Mouse (Mus musculus) heart, embryonic 15.5 days (tissue): ENCODE results near the gene Vti1a. TPM values are rescaled to one million over a fixed set of nuclear protein-coding genes. Genes with fewer than 3 reads are reported as not detected.

Experiments used
- ATAC-seq: fragments of 200-750 bp; cut with Nextera tagmentation; replicated peaks from 2 replicates; pipeline ENCODE4 v1.8.0; 2017; ENCODE audit warnings: low read depth, moderate TSS enrichment; ENCODE audit not compliant: insufficient number of reproducible peaks, insufficient read depth, low FRiP score
- H3K27ac ChIP-seq: fragments of 300-500 bp; sonication (generic); 2 replicates; pipeline ENCODE4 v1.5.1; 2015; ENCODE audit warnings: mild to moderate bottlenecking, inconsistent platforms
- H3K27me3 ChIP-seq: fragments of 300-500 bp; sonication (generic); 2 replicates; pipeline ENCODE4 v1.6.1; 2015; ENCODE audit warnings: inconsistent platforms
- H3K36me3 ChIP-seq: fragments of 300-500 bp; sonication (generic); 2 replicates; pipeline ENCODE4 v1.6.1; 2015; ENCODE audit warnings: mild to moderate bottlenecking, inconsistent platforms
- H3K4me1 ChIP-seq: fragments of 300-500 bp; sonication (generic); replicated peaks from 2 replicates; pipeline ENCODE4 v1.6.1; 2015; ENCODE audit warnings: inconsistent platforms
- H3K4me2 ChIP-seq: fragments of 300-500 bp; sonication (generic); 2 replicates; pipeline ENCODE4 v1.6.1; 2015; ENCODE audit warnings: inconsistent platforms, mild to moderate bottlenecking, moderate library complexity
- H3K4me3 ChIP-seq: fragments of 300-500 bp; sonication (generic); 2 replicates; pipeline ENCODE4 v1.5.1; 2015; ENCODE audit warnings: mild to moderate bottlenecking, inconsistent platforms
- H3K9ac ChIP-seq: fragments of 300-500 bp; sonication (generic); 2 replicates; pipeline ENCODE4 v1.6.1; 2015; ENCODE audit warnings: mild to moderate bottlenecking, inconsistent platforms
- H3K9me3 ChIP-seq: fragments of 300-500 bp; sonication (generic); replicated peaks from 2 replicates; pipeline ENCODE4 v1.6.1; 2016; ENCODE audit warnings: inconsistent platforms
- WGBS: fragments of 180-500 bp; shearing (Covaris S2); methylation state at CpG from one replicate; pipeline ENCODE4 v1.1.7; 2015; ENCODE audit warnings: mixed read lengths; 5-methylcytosine and 5-hydroxymethylcytosine counted together
- polyA plus RNA-seq: library from polyadenylated mRNA; unstranded; fragments of >200 nt; fragmentation: Nextera tagmentation; extraction: Ambion mirVana; gene quantifications from 2 replicates; pipeline ENCODE4 v1.2.1, GENCODE M21; 2015

The Vti1a gene
- polyA plus RNA-seq, 1 experiment from 2014 or later = 13.1 TPM

- Histone ChIP-seq H3K4me2 (no peak overlapping the region), H3K4me3 (no peak overlapping the region), H3K27ac (no peak overlapping the region), H3K36me3 (no peaks in the 10 kb centered on the region), H3K9me3 (no peaks in the 10 kb centered on the region), H3K9ac (no peak overlapping the region), H3K27me3 (no peaks in the 10 kb centered on the region), H3K4me1 (no peaks in the 10 kb centered on the region; the same call in 1 of the 2 replicates)
- ATAC-seq = no peak
- 83% methylated on average over 9 of the region's 9 CpGs for WGBS
Measured at GRCm38 (mm10) chr19:55337066-55337465, 21.0 kb downstream of the Vti1a start.

- WGBS = 88% methylated on average over 10 of the region's 10 CpGs
- H3K9me3 ChIP-seq = no peaks in the 10 kb centered on the region
Measured at GRCm38 (mm10) chr19:55337664-55338063, 21.6 kb downstream of the Vti1a start.

GRCm38 (mm10) chr19:55340521-55340920 is 24.4 kb downstream of the Vti1a start:
- H3K9me3 ChIP-seq = no peaks in the 10 kb centered on the region
- 86% methylated on average over 6 of the region's 6 CpGs for WGBS
- no peaks in the 10 kb centered on the region; the same call in 1 of the 2 replicates for H3K4me1 ChIP-seq
- no peaks in the 10 kb centered on the region for H3K27me3 ChIP-seq
- H3K36me3 ChIP-seq = no peaks in the 10 kb centered on the region; the same call in 1 of the 2 replicates
- no peak overlapping the region for H3K4me2 ChIP-seq
- H3K4me3 ChIP-seq = no peak overlapping the region
- no peak overlapping the region for H3K27ac ChIP-seq
- ATAC-seq = no peak
- H3K9ac ChIP-seq = no peak overlapping the region

More at GRCm38 (mm10) chr19:55337664-55338063, 21.6 kb downstream of the Vti1a start:
- no peaks in the 10 kb centered on the region; the same call in 1 of the 2 replicates for H3K4me1 ChIP-seq
- H3K9ac ChIP-seq = no peak overlapping the region
- ATAC-seq = no peak
- no peak overlapping the region for H3K4me3 ChIP-seq
- no peaks in the 10 kb centered on the region for H3K36me3 ChIP-seq
- H3K27me3 ChIP-seq = no peaks in the 10 kb centered on the region
- no peak overlapping the region for H3K27ac ChIP-seq
- H3K4me2 ChIP-seq = no peak overlapping the region

GRCm38 (mm10) chr19:55341377-55341776 is 25.3 kb downstream of the Vti1a start:
- H3K9me3 ChIP-seq = no peaks in the 10 kb centered on the region
- no peak overlapping the region for H3K9ac ChIP-seq
- no peaks in the 10 kb centered on the region; the same call in 1 of the 2 replicates for H3K36me3 ChIP-seq
- ATAC-seq = no peak
- WGBS = 56% methylated on average over 3 of the region's 3 CpGs
- H3K4me1 ChIP-seq = no peaks in the 10 kb centered on the region; the same call in 1 of the 2 replicates
- H3K27me3 ChIP-seq = no peaks in the 10 kb centered on the region
- no peak overlapping the region for H3K27ac ChIP-seq
- H3K4me3 ChIP-seq = no peak overlapping the region
- no peak overlapping the region for H3K4me2 ChIP-seq

- Histone ChIP-seq H3K36me3 (no peaks in the 10 kb centered on the region; the same call in 1 of the 2 replicates), H3K4me3 (no peak overlapping the region), H3K4me2 (no peak overlapping the region), H3K9ac (no peak overlapping the region), H3K4me1 (no peaks in the 10 kb centered on the region; the same call in 1 of the 2 replicates), H3K27me3 (no peaks in the 10 kb centered on the region), H3K9me3 (no peaks in the 10 kb centered on the region), H3K27ac (no peak overlapping the region)
- WGBS = 89% methylated on average over 7 of the region's 7 CpGs
- ATAC-seq = no peak
Measured at GRCm38 (mm10) chr19:55342423-55342822, 26.3 kb downstream of the Vti1a start.

GRCm38 (mm10) chr19:55343274-55343673 is 27.2 kb downstream of the Vti1a start:
- no peak overlapping the region for H3K4me3 ChIP-seq
- no peak overlapping the region for H3K27ac ChIP-seq
- no peak overlapping the region for H3K9ac ChIP-seq
- no peaks in the 10 kb centered on the region for H3K27me3 ChIP-seq
- 87% methylated on average over 9 of the region's 9 CpGs for WGBS
- no peak for ATAC-seq
- no peak overlapping the region for H3K4me2 ChIP-seq
- H3K9me3 ChIP-seq = no peaks in the 10 kb centered on the region
- no peaks in the 10 kb centered on the region; the same call in 1 of the 2 replicates for H3K36me3 ChIP-seq
- H3K4me1 ChIP-seq = no peaks in the 10 kb centered on the region; the same call in 1 of the 2 replicates

- Histone ChIP-seq H3K4me1 (peaks cover 17% of the 10 kb centered on the region), H3K9ac (no peak overlapping the region), H3K4me3 (no peak overlapping the region), H3K27me3 (no peaks in the 10 kb centered on the region), H3K4me2 (no peak overlapping the region), H3K27ac (no peak overlapping the region), H3K9me3 (no peaks in the 10 kb centered on the region), H3K36me3 (no peaks in the 10 kb centered on the region; the same call in 1 of the 2 replicates)
- 80% methylated on average over 3 of the region's 3 CpGs for WGBS
- ATAC-seq = no peak
Measured at GRCm38 (mm10) chr19:55348187-55348586, 32.1 kb downstream of the Vti1a start.

- WGBS = 52% methylated on average over 9 of the region's 9 CpGs
- no peak for ATAC-seq
- no peak overlapping the region for H3K4me2 ChIP-seq
Measured at GRCm38 (mm10) chr19:55350673-55351378, 34.7 kb downstream of the Vti1a start.

GRCm38 (mm10) chr19:55362606-55363005 is 46.5 kb downstream of the Vti1a start:
- H3K9ac ChIP-seq = no peak overlapping the region
- no peak overlapping the region for H3K4me3 ChIP-seq
- H3K4me1 ChIP-seq = no peaks in the 10 kb centered on the region
- H3K27ac ChIP-seq = no peak overlapping the region
- 88% methylated on average over 9 of the region's 9 CpGs for WGBS
- no peak overlapping the region for H3K4me2 ChIP-seq
- ATAC-seq = no peak
- H3K9me3 ChIP-seq = no peaks in the 10 kb centered on the region
- no peaks in the 10 kb centered on the region for H3K27me3 ChIP-seq
- no peaks in the 10 kb centered on the region for H3K36me3 ChIP-seq

More at GRCm38 (mm10) chr19:55350673-55351378, 34.7 kb downstream of the Vti1a start:
- no peak overlapping the region for H3K9ac ChIP-seq
- no peak overlapping the region for H3K27ac ChIP-seq
- no peaks in the 10 kb centered on the region for H3K36me3 ChIP-seq
- no peak overlapping the region for H3K4me3 ChIP-seq
- H3K9me3 ChIP-seq = no peaks in the 10 kb centered on the region
- no peaks in the 10 kb centered on the region for H3K27me3 ChIP-seq
- peaks cover 17% of the 10 kb centered on the region for H3K4me1 ChIP-seq

GRCm38 (mm10) chr19:55369691-55370090 is 53.6 kb downstream of the Vti1a start:
- Histone ChIP-seq H3K4me3 (no peak overlapping the region), H3K9ac (no peak overlapping the region), H3K36me3 (no peaks in the 10 kb centered on the region), H3K4me1 (no peaks in the 10 kb centered on the region), H3K27me3 (no peaks in the 10 kb centered on the region), H3K4me2 (no peak overlapping the region), H3K9me3 (no peaks in the 10 kb centered on the region), H3K27ac (no peak overlapping the region)
- 53% methylated on average over 3 of the region's 3 CpGs for WGBS
- no peak for ATAC-seq

GRCm38 (mm10) chr19:55376331-55376730 is 60.2 kb downstream of the Vti1a start:
- no peak for ATAC-seq

GRCm38 (mm10) chr19:55377465-55377864 is 61.4 kb downstream of the Vti1a start:
- Histone ChIP-seq H3K36me3 (no peaks in the 10 kb centered on the region), H3K9me3 (no peaks in the 10 kb centered on the region), H3K4me2 (no peak overlapping the region), H3K4me3 (no peak overlapping the region), H3K9ac (no peak overlapping the region), H3K27me3 (no peaks in the 10 kb centered on the region), H3K4me1 (no peaks in the 10 kb centered on the region), H3K27ac (no peak overlapping the region)
- ATAC-seq = no peak
- 86% methylated on average over 4 of the region's 4 CpGs for WGBS

More at GRCm38 (mm10) chr19:55376331-55376730, 60.2 kb downstream of the Vti1a start:
- Histone ChIP-seq H3K4me1 (no peaks in the 10 kb centered on the region), H3K9ac (no peak overlapping the region), H3K27me3 (no peaks in the 10 kb centered on the region), H3K4me2 (no peak overlapping the region), H3K27ac (no peak overlapping the region), H3K9me3 (no peaks in the 10 kb centered on the region), H3K36me3 (no peaks in the 10 kb centered on the region), H3K4me3 (no peak overlapping the region)
- WGBS = 75% methylated on average over 6 of the region's 6 CpGs
